Mouse (Mus musculus): ENCODE measurements around the gene Hpse2.

- TF ChIP-seq CTCF (conservative IDR thresholded peaks at IDR 0.05; ENCODE audit: low read length): no peak
- TF ChIP-seq POU5F1 (IDR thresholded peaks at IDR 0.05; ENCODE audit: borderline replicate concordance, low read length): no peak
Measured at GRCm38 (mm10) chr19:42816261-42816660, 571.9 kb downstream of the Hpse2 start.

Measured in E14TG2a.4 (cell line).